Mouse (Mus musculus): ENCODE measurements at regions not wholly inside any gene's neighbourhood (a gene's known extent, or its start where the extent isn't known, plus 50 kb on each side); places are given as distances from the start of the nearest gene placed in this dataset.
"Not testable (repeated sequence)": the region's sequence is repeated elsewhere in the genome, so short reads cannot be mapped to it uniquely, and the experiment has no call there.

GRCm38 (mm10) chr16:26811201-26811600, 180.3 kb downstream of the Gmnc start:
- TF ChIP-seq CTCF, EP300 (IDR thresholded peaks at IDR 0.05; ENCODE audit: low read depth): not testable (repeated sequence)

Data from liver, postnatal 0 days (tissue).